Mouse (Mus musculus) small intestine, adult 2 months (tissue): ENCODE measurements around the gene Itpkb. TPM values are rescaled to one million over a fixed set of nuclear protein-coding genes. Genes with fewer than 3 reads are reported as not detected.

Experiments used
- H3K27ac ChIP-seq: fragments of 200-500 bp; 2 replicates; pipeline ENCODE4 v1.5.1; 2012; ENCODE audit warnings: low read depth, low read length, control low read depth, inconsistent platforms; ENCODE audit not compliant: insufficient read depth
- H3K27me3 ChIP-seq: fragments of 200-500 bp; 2 replicates; pipeline ENCODE4 v1.6.1; 2012; ENCODE audit warnings: mild to moderate bottlenecking, moderate library complexity, low read length, inconsistent platforms; ENCODE audit not compliant: control insufficient read depth, insufficient read depth
- H3K36me3 ChIP-seq: fragments of 200-500 bp; 2 replicates; pipeline ENCODE4 v1.6.1; 2012; ENCODE audit warnings: mild to moderate bottlenecking, low read length, control low read depth, inconsistent platforms; ENCODE audit not compliant: control insufficient read depth, insufficient read depth
- H3K4me1 ChIP-seq: fragments of 200-500 bp; 2 replicates; pipeline ENCODE4 v1.6.1; 2012; ENCODE audit warnings: low read length, inconsistent platforms, mixed read lengths; ENCODE audit not compliant: control insufficient read depth, insufficient read depth, insufficient read length
- H3K4me3 ChIP-seq: fragments of 200-500 bp; 2 replicates; pipeline ENCODE4 v1.5.1; 2012; ENCODE audit warnings: low read depth, mild to moderate bottlenecking, control low read depth, inconsistent platforms, low read length, moderate library complexity
- CTCF ChIP-seq: fragments of 200-500 bp; IDR thresholded peaks from 2 replicates; pipeline ENCODE4 v1.5.1; 2012; ENCODE audit warnings: low read depth, mild to moderate bottlenecking, control low read depth, inconsistent platforms, low read length, moderate library complexity, mixed read lengths; ENCODE audit not compliant: insufficient replicate concordance, insufficient read length; ENCODE audit errors: extremely low read depth
- POLR2A ChIP-seq: fragments of 200-500 bp; IDR thresholded peaks from 2 replicates; pipeline ENCODE4 v1.6.1; 2012; ENCODE audit warnings: low read depth, mild to moderate bottlenecking, control low read depth, inconsistent platforms, low read length, moderate library complexity
- WGBS: fragments of 180-500 bp; shearing (Covaris S2); methylation state at CpG from one replicate; pipeline ENCODE4 v1.1.7; 2018; 5-methylcytosine and 5-hydroxymethylcytosine counted together
- polyA plus RNA-seq: library from polyadenylated mRNA; depleted of rRNA; stranded (reverse); fragments of >200 nt; gene quantifications from 2 replicates; pipeline ENCODE4 v1.2.3, GENCODE M21; 2012

The Itpkb gene
- polyA plus RNA-seq, 1 experiment, result 6.0 TPM

GRCm38 (mm10) chr1:180303600-180303999, 26.7 kb upstream of the Itpkb start:
- H3K36me3 ChIP-seq, result no peaks in the 10 kb centered on the region
- H3K4me3 ChIP-seq, result no peak overlapping the region
- no peak for TF ChIP-seq POLR2A
- TF ChIP-seq CTCF, result no peak
- WGBS, result 71% methylated on average over 5 of the region's 5 CpGs
- H3K27ac ChIP-seq, result no peak overlapping the region
- no peaks in the 10 kb centered on the region for H3K27me3 ChIP-seq
- peaks cover 19% of the 10 kb centered on the region; the same call in 1 of the 2 replicates for H3K4me1 ChIP-seq

- H3K27ac ChIP-seq, result no peak overlapping the region
- TF ChIP-seq CTCF (no peak), POLR2A (no peak)
- 78% methylated on average over 9 of the region's 9 CpGs for WGBS
- no peak overlapping the region for H3K4me3 ChIP-seq
- peaks cover 15% of the 10 kb centered on the region; the same call in 1 of the 2 replicates for H3K4me1 ChIP-seq
- H3K27me3 ChIP-seq, result no peaks in the 10 kb centered on the region
- no peaks in the 10 kb centered on the region for H3K36me3 ChIP-seq
These were observed 23.4 kb upstream of the Itpkb start for GRCm38 (mm10) chr1:180306889-180307288.

GRCm38 (mm10) chr1:180307661-180308060, 22.6 kb upstream of the Itpkb start:
- Histone ChIP-seq H3K36me3 (no peaks in the 10 kb centered on the region), H3K27ac (no peak overlapping the region), H3K4me1 (peaks cover 9% of the 10 kb centered on the region; the same call in 1 of the 2 replicates), H3K4me3 (no peak overlapping the region), H3K27me3 (no peaks in the 10 kb centered on the region)
- 28% methylated on average over 2 of the region's 2 CpGs for WGBS
- no peak for TF ChIP-seq CTCF
- no peak for TF ChIP-seq POLR2A

- Histone ChIP-seq H3K27ac (no peak overlapping the region), H3K4me3 (no peak overlapping the region), H3K36me3 (no peaks in the 10 kb centered on the region), H3K27me3 (no peaks in the 10 kb centered on the region), H3K4me1 (peaks cover 10% of the 10 kb centered on the region; the same call in 1 of the 2 replicates)
- TF ChIP-seq POLR2A, result no peak
- no peak for TF ChIP-seq CTCF
- WGBS, result 52% methylated on average over 4 of the region's 4 CpGs
These were observed 21.4 kb upstream of the Itpkb start for GRCm38 (mm10) chr1:180308897-180309296.

- Histone ChIP-seq H3K27me3 (no peaks in the 10 kb centered on the region), H3K4me3 (no peak overlapping the region), H3K27ac (no peak overlapping the region), H3K36me3 (no peaks in the 10 kb centered on the region), H3K4me1 (peaks cover 10% of the 10 kb centered on the region; the same call in 1 of the 2 replicates)
- 81% methylated on average over 6 of the region's 6 CpGs for WGBS
- TF ChIP-seq CTCF, result no peak
- TF ChIP-seq POLR2A, result no peak
These were observed 18.0 kb upstream of the Itpkb start for GRCm38 (mm10) chr1:180312286-180312685.

GRCm38 (mm10) chr1:180312792-180313311, 17.4 kb upstream of the Itpkb start:
- WGBS, result 59% methylated on average over 6 of the region's 6 CpGs
- no peak for TF ChIP-seq POLR2A
- no peak for TF ChIP-seq CTCF
- Histone ChIP-seq H3K4me3 (no peak overlapping the region), H3K27me3 (no peaks in the 10 kb centered on the region), H3K27ac (no peak overlapping the region), H3K36me3 (no peaks in the 10 kb centered on the region), H3K4me1 (peaks cover 10% of the 10 kb centered on the region; the same call in 1 of the 2 replicates)

GRCm38 (mm10) chr1:180313517-180314440, 16.5 kb upstream of the Itpkb start:
- H3K4me3 ChIP-seq, result no peak overlapping the region
- H3K27me3 ChIP-seq, result no peaks in the 10 kb centered on the region
- H3K27ac ChIP-seq, result no peak overlapping the region
- TF ChIP-seq POLR2A, result no peak
- TF ChIP-seq CTCF, result no peak
- 15% methylated on average over 20 of the region's 20 CpGs for WGBS
- H3K36me3 ChIP-seq, result no peaks in the 10 kb centered on the region
- H3K4me1 ChIP-seq, result peaks cover 6% of the 10 kb centered on the region; the same call in 1 of the 2 replicates
